ENCODE assay signal across 7 mouse cellular contexts in genomic region chr11:3314148-3314547, GRCm38 (mm10). TPM values are rescaled to one million over a fixed set of nuclear protein-coding genes. Genes with fewer than 3 reads are reported as not detected.
DNase-seq lines count a peak whose midpoint lies in the region; ATAC-seq lines count a peak whose summit lies in the region.

No protein-coding gene starts in this region.

- no peak overlapping the region for H3K9ac ChIP-seq in hindbrain, embryonic 16.5 days (ENCODE audit: low read depth, low read length)
- no peak overlapping the region for H3K9ac ChIP-seq in liver, embryonic 13.5 days
- H3K9ac ChIP-seq in neural tube, embryonic 13.5 days = no peak overlapping the region

- no peaks in the 10 kb centered on the region for H3K27me3 ChIP-seq in embryonic facial prominence, embryonic 10.5 days (replicated peaks; ENCODE audit: low read depth, poor library complexity, severe bottlenecking)
- H3K27me3 ChIP-seq in hindbrain, embryonic 16.5 days (replicated peaks; ENCODE audit: control insufficient read depth, insufficient read depth, low read length) = no peaks in the 10 kb centered on the region
- H3K27me3 ChIP-seq in liver, embryonic 13.5 days = no peaks in the 10 kb centered on the region
- no peaks in the 10 kb centered on the region for H3K27me3 ChIP-seq in neural tube, embryonic 13.5 days

- peaks cover 67% of the 10 kb centered on the region for H3K36me3 ChIP-seq in embryonic facial prominence, embryonic 10.5 days (replicated peaks)
- H3K36me3 ChIP-seq in hindbrain, embryonic 16.5 days (ENCODE audit: control insufficient read depth, insufficient read depth, low read length) = peaks cover 13% of the 10 kb centered on the region
- H3K36me3 ChIP-seq in liver, embryonic 13.5 days = peaks cover 33% of the 10 kb centered on the region
- H3K36me3 ChIP-seq in neural tube, embryonic 13.5 days = peaks cover 48% of the 10 kb centered on the region

- 32% methylated on average over 2 of the region's 2 CpGs for WGBS in embryonic facial prominence, embryonic 10.5 days
- 32% methylated on average over 2 of the region's 2 CpGs for WGBS in hindbrain, embryonic 16.5 days
- 13% methylated on average over 2 of the region's 2 CpGs for WGBS in liver, embryonic 13.5 days (ENCODE audit: insufficient replicate concordance)
- 39% methylated on average over 2 of the region's 2 CpGs for WGBS in neural tube, embryonic 13.5 days

- DNase-seq in thymus, postnatal 14 days = peak; percentile 76
- no peak for DNase-seq in thymus, postnatal 0 days (ENCODE audit: low spot score)
- DNase-seq in adrenal gland, adult 8-10 months = peak; percentile 58
- peak; percentile 51 for DNase-seq in embryonic facial prominence, embryonic 10.5 days (ENCODE audit: low spot score)
- peak; percentile 43 for DNase-seq in liver, embryonic 13.5 days

- H3K9me3 ChIP-seq in embryonic facial prominence, embryonic 10.5 days = peaks cover 3% of the 10 kb centered on the region
- no peaks in the 10 kb centered on the region for H3K9me3 ChIP-seq in hindbrain, embryonic 16.5 days (ENCODE audit: control insufficient read depth, low read length)
- H3K9me3 ChIP-seq in liver, embryonic 13.5 days (replicated peaks) = no peaks in the 10 kb centered on the region
- no peaks in the 10 kb centered on the region for H3K9me3 ChIP-seq in neural tube, embryonic 13.5 days

- ATAC-seq in hindbrain, embryonic 16.5 days = peak; percentile 55
- ATAC-seq in liver, embryonic 13.5 days (ENCODE audit: low read depth) = peak; percentile 78
- ATAC-seq in neural tube, embryonic 13.5 days (ENCODE audit: low read depth) = peak; percentile 66

- no peak overlapping the region for H3K4me3 ChIP-seq in embryonic facial prominence, embryonic 10.5 days
- no peak overlapping the region for H3K4me3 ChIP-seq in hindbrain, embryonic 16.5 days (ENCODE audit: low read length)
- no peak overlapping the region for H3K4me3 ChIP-seq in liver, embryonic 13.5 days (replicated peaks)
- H3K4me3 ChIP-seq in neural tube, embryonic 13.5 days = no peak overlapping the region

- H3K27ac ChIP-seq in embryonic facial prominence, embryonic 10.5 days (replicated peaks) = no peak overlapping the region
- no peak overlapping the region for H3K27ac ChIP-seq in hindbrain, embryonic 16.5 days (ENCODE audit: low read depth, low read length)
- H3K27ac ChIP-seq in liver, embryonic 13.5 days = no peak overlapping the region
- no peak overlapping the region for H3K27ac ChIP-seq in neural tube, embryonic 13.5 days (replicated peaks)

- H3K4me1 ChIP-seq in embryonic facial prominence, embryonic 10.5 days = no peaks in the 10 kb centered on the region
- no peaks in the 10 kb centered on the region for H3K4me1 ChIP-seq in hindbrain, embryonic 16.5 days (ENCODE audit: control insufficient read depth, insufficient read depth, low read depth, low read length)
- H3K4me1 ChIP-seq in liver, embryonic 13.5 days (replicated peaks) = peaks cover 44% of the 10 kb centered on the region
- no peaks in the 10 kb centered on the region for H3K4me1 ChIP-seq in neural tube, embryonic 13.5 days (replicated peaks)

- H3K4me2 ChIP-seq in hindbrain, embryonic 16.5 days (ENCODE audit: low read length) = no peak overlapping the region
- no peak overlapping the region for H3K4me2 ChIP-seq in liver, embryonic 13.5 days
- H3K4me2 ChIP-seq in neural tube, embryonic 13.5 days = no peak overlapping the region

RNA-seq across cellular contexts. Expression of gene Pik3ip1, which starts 16.1 kb away (rescaled TPM):
- polyA plus RNA-seq in thymus, postnatal 0 days (2015; fragmentation: Nextera tagmentation; extraction: Ambion mirVana) = 90.2 and 94.4 TPM in 2 replicates
- 10 to 100 TPM; 17.2 to 28.2 (median 25.1) TPM for total RNA-seq in adrenal gland, adult 8-10 months (2022)
- 7.3 and 11.2 TPM in 2 replicates for polyA plus RNA-seq in embryonic facial prominence, embryonic 10.5 days (2016; fragmentation: Nextera tagmentation; extraction: Ambion mirVana)
- polyA plus RNA-seq in hindbrain, embryonic 16.5 days (2015; fragmentation: Nextera tagmentation; extraction: Ambion mirVana) = 30.8 and 36.1 TPM in 2 replicates
- polyA plus RNA-seq in liver, embryonic 13.5 days (2015; fragmentation: Nextera tagmentation; extraction: Ambion mirVana) = 1.1 and 1.5 TPM in 2 replicates
- 26.5 and 29.7 TPM in 2 replicates for polyA plus RNA-seq in neural tube, embryonic 13.5 days (2015; fragmentation: Nextera tagmentation; extraction: Ambion mirVana)

RNA-seq across cellular contexts. Expression of gene Patz1, which starts 25.5 kb away (rescaled TPM):
- polyA plus RNA-seq in thymus, postnatal 0 days (2015; fragmentation: Nextera tagmentation; extraction: Ambion mirVana) = 87.6 and 91.1 TPM in 2 replicates
- total RNA-seq in adrenal gland, adult 8-10 months (2022) = 10 to 100 TPM; 31.9 to 47.9 (median 40.5) TPM
- 91.5 and 96.8 TPM in 2 replicates for polyA plus RNA-seq in embryonic facial prominence, embryonic 10.5 days (2016; fragmentation: Nextera tagmentation; extraction: Ambion mirVana)
- 35.2 and 40.7 TPM in 2 replicates for polyA plus RNA-seq in hindbrain, embryonic 16.5 days (2015; fragmentation: Nextera tagmentation; extraction: Ambion mirVana)
- 14.8 and 15.8 TPM in 2 replicates for polyA plus RNA-seq in liver, embryonic 13.5 days (2015; fragmentation: Nextera tagmentation; extraction: Ambion mirVana)
- polyA plus RNA-seq in neural tube, embryonic 13.5 days (2015; fragmentation: Nextera tagmentation; extraction: Ambion mirVana) = 62.2 and 69.6 TPM in 2 replicates

RNA-seq across cellular contexts. Expression of gene Drg1, which starts 47.9 kb away (rescaled TPM):
- polyA plus RNA-seq in thymus, postnatal 0 days (2015; fragmentation: Nextera tagmentation; extraction: Ambion mirVana) = 246 and 250 TPM in 2 replicates
- 100 to 1,000 TPM; 104 to 111 (median 110) TPM for total RNA-seq in adrenal gland, adult 8-10 months (2022)
- polyA plus RNA-seq in embryonic facial prominence, embryonic 10.5 days (2016; fragmentation: Nextera tagmentation; extraction: Ambion mirVana) = 287 and 303 TPM in 2 replicates
- polyA plus RNA-seq in hindbrain, embryonic 16.5 days (2015; fragmentation: Nextera tagmentation; extraction: Ambion mirVana) = 207 and 210 TPM in 2 replicates
- 159 and 171 TPM in 2 replicates for polyA plus RNA-seq in liver, embryonic 13.5 days (2015; fragmentation: Nextera tagmentation; extraction: Ambion mirVana)
- 231 and 270 TPM in 2 replicates for polyA plus RNA-seq in neural tube, embryonic 13.5 days (2015; fragmentation: Nextera tagmentation; extraction: Ambion mirVana)
